Mouse (Mus musculus): ENCODE results near the gene Csf2rb.

- no peak for TF ChIP-seq CTCF (IDR thresholded peaks at IDR 0.05; ENCODE audit: low read depth, low read length)
- no peak for TF ChIP-seq POLR2A (IDR thresholded peaks at IDR 0.05; ENCODE audit: extremely low read depth, insufficient read depth, low read length)
Observed at GRCm38 (mm10) chr15:78324294-78324693, 1.3 kb upstream of the Csf2rb start.
